In genomic region chr7:79895225-79895624, GRCm38 (mm10) we compare ENCODE assay signal across 23 mouse cellular contexts. TPM values are rescaled to one million over a fixed set of nuclear protein-coding genes. Genes with fewer than 3 reads are reported as not detected.
DNase-seq lines count a peak whose midpoint lies in the region; ATAC-seq and TF ChIP-seq lines count a peak whose summit lies in the region.
"Had no signal": no experiment of that assay in that cellular context is flagged by ENCODE, and none has a peak within 500 bp of the region (broad histone marks: within the 10 kb centered on the region; RNA-seq: fewer than 3 reads in every experiment).

No protein-coding gene starts in this region.

- WGBS in kidney, embryonic 15.5 days = 67% methylated on average over 3 of the region's 3 CpGs
- WGBS in kidney, embryonic 14.5 days = 74% methylated on average over 3 of the region's 3 CpGs
- whole genome bisulfite sequencing in intestine, postnatal 0 days = 34% methylated on average over 3 of the region's 3 CpGs
- 79% methylated on average over 3 of the region's 3 CpGs for WGBS in hindbrain, embryonic 13.5 days

- H3K9me3 ChIP-seq in kidney, embryonic 15.5 days (replicated peaks) = no peaks in the 10 kb centered on the region
- H3K9me3 ChIP-seq in kidney, embryonic 14.5 days (ENCODE audit: control insufficient read depth, low read length) = no peaks in the 10 kb centered on the region
- H3K9me3 ChIP-seq in intestine, postnatal 0 days (ENCODE audit: control insufficient read depth) = no peaks in the 10 kb centered on the region
- H3K9me3 ChIP-seq in hindbrain, embryonic 13.5 days = no peaks in the 10 kb centered on the region
- H3K9me3 ChIP-seq: embryonic facial prominence, embryonic 12.5 days; embryonic facial prominence, embryonic 15.5 days; hindbrain, embryonic 10.5 days had no signal

- H3K36me3 ChIP-seq in kidney, embryonic 15.5 days = peaks cover 49% of the 10 kb centered on the region
- peaks cover 26% of the 10 kb centered on the region for H3K36me3 ChIP-seq in kidney, embryonic 14.5 days (ENCODE audit: control insufficient read depth, insufficient read depth, low read length)
- no peaks in the 10 kb centered on the region for H3K36me3 ChIP-seq in intestine, postnatal 0 days (ENCODE audit: control insufficient read depth, insufficient read depth)
- H3K36me3 ChIP-seq in hindbrain, embryonic 13.5 days = peaks cover 76% of the 10 kb centered on the region

- no peak overlapping the region for H3K4me2 ChIP-seq in kidney, embryonic 15.5 days
- H3K4me2 ChIP-seq in kidney, embryonic 14.5 days (replicated peaks; ENCODE audit: low read depth, low read length) = no peak overlapping the region
- no peak overlapping the region for H3K4me2 ChIP-seq in intestine, postnatal 0 days (replicated peaks; ENCODE audit: low read depth)
- H3K4me2 ChIP-seq in hindbrain, embryonic 13.5 days = no peak overlapping the region
- H3K4me2 ChIP-seq: embryonic facial prominence, embryonic 12.5 days; embryonic facial prominence, embryonic 15.5 days; heart, embryonic 11.5 days; hindbrain, embryonic 14.5 days had no signal

- peak; percentile 31 for DNase-seq in kidney, postnatal 14 days
- no peak for DNase-seq in kidney, postnatal 10 days
- DNase-seq: adrenal gland, adult 2 months; adrenal gland, postnatal 14 days; cerebellum, adult 11 months; cerebellum, adult 2 months; cerebellum, adult 9-11 months; cerebellum, postnatal 25 days; forebrain, postnatal 0 days; gastrocnemius, adult 2 months; gastrocnemius, postnatal 14 days; heart, adult 11 months had no signal

- TF ChIP-seq CTCF in intestine, postnatal 0 days (IDR thresholded peaks at IDR 0.05; ENCODE audit: low read depth) = no peak

- H3K4me3 ChIP-seq in kidney, embryonic 15.5 days (replicated peaks) = no peak overlapping the region
- H3K4me3 ChIP-seq in kidney, embryonic 14.5 days (ENCODE audit: low read length) = no peak overlapping the region
- H3K4me3 ChIP-seq in intestine, postnatal 0 days (ENCODE audit: low read depth, low read length) = no peak overlapping the region
- H3K4me3 ChIP-seq in hindbrain, embryonic 13.5 days = no peak overlapping the region
- H3K4me3 ChIP-seq: embryonic facial prominence, embryonic 12.5 days; embryonic facial prominence, embryonic 15.5 days; gastrocnemius, adult 2 months; hindbrain, embryonic 10.5 days had no signal

- 0 out of 2 replicates have a peak overlapping the region, but pooled peaks have one; percentile 51 for H3K27ac ChIP-seq in kidney, embryonic 15.5 days
- H3K27ac ChIP-seq in kidney, embryonic 14.5 days (ENCODE audit: low read depth, low read length) = no peak overlapping the region
- H3K27ac ChIP-seq in intestine, postnatal 0 days (ENCODE audit: low read depth, low read length) = peak overlapping the region; percentile 70
- H3K27ac ChIP-seq in hindbrain, embryonic 13.5 days = no peak overlapping the region
- H3K27ac ChIP-seq: embryonic facial prominence, embryonic 12.5 days; embryonic facial prominence, embryonic 15.5 days; gastrocnemius, adult 2 months; hindbrain, embryonic 10.5 days; hindbrain, embryonic 14.5 days had no signal

- no peaks in the 10 kb centered on the region for H3K27me3 ChIP-seq in kidney, embryonic 15.5 days
- no peaks in the 10 kb centered on the region for H3K27me3 ChIP-seq in kidney, embryonic 14.5 days (ENCODE audit: control insufficient read depth, insufficient read depth, low read length)
- no peaks in the 10 kb centered on the region for H3K27me3 ChIP-seq in intestine, postnatal 0 days (replicated peaks; ENCODE audit: control insufficient read depth, insufficient read depth, low read length)
- H3K27me3 ChIP-seq in hindbrain, embryonic 13.5 days = no peaks in the 10 kb centered on the region
- H3K27me3 ChIP-seq: embryonic facial prominence, embryonic 12.5 days; embryonic facial prominence, embryonic 15.5 days had no signal

- peaks cover 20% of the 10 kb centered on the region for H3K4me1 ChIP-seq in kidney, embryonic 15.5 days
- peaks cover 7% of the 10 kb centered on the region for H3K4me1 ChIP-seq in kidney, embryonic 14.5 days (ENCODE audit: control insufficient read depth, insufficient read depth, low read length)
- H3K4me1 ChIP-seq in intestine, postnatal 0 days (replicated peaks; ENCODE audit: control insufficient read depth, insufficient read depth, low read length) = peaks cover 7% of the 10 kb centered on the region
- H3K4me1 ChIP-seq in hindbrain, embryonic 13.5 days (replicated peaks) = no peaks in the 10 kb centered on the region
- H3K4me1 ChIP-seq: embryonic facial prominence, embryonic 12.5 days; embryonic facial prominence, embryonic 15.5 days; hindbrain, embryonic 10.5 days had no signal

- no peak; the same call in 1 of the 2 replicates for ATAC-seq in kidney, embryonic 15.5 days (replicated peaks; ENCODE audit: low FRiP score)
- ATAC-seq in kidney, embryonic 14.5 days (ENCODE audit: low FRiP score, low TSS enrichment) = no peak
- peak; percentile 11; the same call in 1 of the 2 replicates for ATAC-seq in intestine, postnatal 0 days
- no peak for ATAC-seq in hindbrain, embryonic 13.5 days (ENCODE audit: low FRiP score)
- ATAC-seq: CD4-positive, CD25-positive, alpha-beta regulatory T cell, adult 4 months; forebrain, embryonic 14.5 days; forebrain, postnatal 0 days had no signal

- no peak overlapping the region for H3K9ac ChIP-seq in kidney, embryonic 15.5 days
- no peak overlapping the region for H3K9ac ChIP-seq in kidney, embryonic 14.5 days (ENCODE audit: low read depth, low read length)
- no peak overlapping the region; the same call in 1 of the 2 replicates for H3K9ac ChIP-seq in intestine, postnatal 0 days (ENCODE audit: low read depth, low read length)
- no peak overlapping the region for H3K9ac ChIP-seq in hindbrain, embryonic 13.5 days
- H3K9ac ChIP-seq: embryonic facial prominence, embryonic 12.5 days; embryonic facial prominence, embryonic 15.5 days; forebrain, postnatal 0 days; hindbrain, embryonic 14.5 days had no signal

RNA-seq across cellular contexts. Expression of gene Ap3s2, which starts 25.2 kb away (rescaled TPM):
- polyA plus RNA-seq in kidney, embryonic 15.5 days (2015; fragmentation: Nextera tagmentation; extraction: Ambion mirVana) = 36.6 and 43.2 TPM in 2 replicates
- 33.9 and 39.3 TPM in 2 replicates for polyA plus RNA-seq in kidney, embryonic 14.5 days (2014; fragmentation: Nextera tagmentation; extraction: Ambion mirVana)
- 21.2 and 21.3 TPM in 2 replicates for polyA plus RNA-seq in intestine, postnatal 0 days (2015; fragmentation: Nextera tagmentation; extraction: Ambion mirVana)
- polyA plus RNA-seq in hindbrain, embryonic 13.5 days (2015; fragmentation: Nextera tagmentation; extraction: Ambion mirVana) = 51.0 and 51.2 TPM in 2 replicates

RNA-seq across cellular contexts. Expression of gene Anpep, which starts 34.4 kb away (rescaled TPM):
- polyA plus RNA-seq in kidney, embryonic 15.5 days (2015; fragmentation: Nextera tagmentation; extraction: Ambion mirVana) = 72.4 and 81.7 TPM in 2 replicates
- polyA plus RNA-seq in kidney, embryonic 14.5 days (2014; fragmentation: Nextera tagmentation; extraction: Ambion mirVana) = 23.7 and 39.0 TPM in 2 replicates
- polyA plus RNA-seq in intestine, postnatal 0 days (2015; fragmentation: Nextera tagmentation; extraction: Ambion mirVana) = 476 and 488 TPM in 2 replicates
- polyA plus RNA-seq in hindbrain, embryonic 13.5 days (2015; fragmentation: Nextera tagmentation; extraction: Ambion mirVana) = 4.3 and 4.4 TPM in 2 replicates

RNA-seq across cellular contexts. Expression of gene Arpin, which starts 39.9 kb away (rescaled TPM):
- polyA plus RNA-seq in kidney, embryonic 15.5 days (2015; fragmentation: Nextera tagmentation; extraction: Ambion mirVana) = 30.5 and 30.7 TPM in 2 replicates
- polyA plus RNA-seq in kidney, embryonic 14.5 days (2014; fragmentation: Nextera tagmentation; extraction: Ambion mirVana) = 28.5 and 35.5 TPM in 2 replicates
- polyA plus RNA-seq in intestine, postnatal 0 days (2015; fragmentation: Nextera tagmentation; extraction: Ambion mirVana) = 36.1 and 37.5 TPM in 2 replicates
- 19.0 and 20.3 TPM in 2 replicates for polyA plus RNA-seq in hindbrain, embryonic 13.5 days (2015; fragmentation: Nextera tagmentation; extraction: Ambion mirVana)
- polyA plus RNA-seq: CD4-positive, CD25-positive, alpha-beta regulatory T cell, adult 4 months had no signal

Comparison
In these comparisons a context has a peak if more than half of its experiments do, and no peak if none do; other contexts are left out.
1. H3K27ac ChIP-seq: peak in kidney, embryonic 15.5 days (single experiment) and intestine, postnatal 0 days (single experiment); none in kidney, embryonic 14.5 days (single experiment) and hindbrain, embryonic 13.5 days (single experiment).